Mouse (Mus musculus) C3H10T1/2 (cell line): Measurements from ENCODE around the gene 2610507B11Rik. TPM values are rescaled to one million over a fixed set of nuclear protein-coding genes. Genes with fewer than 3 reads are reported as not detected.

Experiments used
- polyA plus RNA-seq, 2 experiments: library from polyadenylated mRNA; unstranded; fragments of >200 nt; fragmentation: generic; extraction: Trizol; gene quantifications; one replicate each; pipeline ENCODE4 v1.2.1; 2012; ENCODE audit warnings: missing spikeins in 2 of 2

Gene 2610507B11Rik
- 10 to 100 TPM; 20.6 to 56.8 TPM for polyA plus RNA-seq

GRCm38 (mm10) chr11:78261380-78262352 lies at the start of gene 2610507B11Rik:
2610507B11Rik (plus strand) TSS chr11:78261752.

GRCm38 (mm10) chr11:78245627-78246317 lies 15.8 kb upstream of the 2610507B11Rik start, which contains the start of the genes Sdf2 and Supt6:
Sdf2 (plus strand) TSS chr11:78245746.
Supt6 (minus strand) TSS chr11:78245987.

GRCm38 (mm10) chr11:78290654-78291053 lies 29.1 kb downstream of the 2610507B11Rik start, which contains the start of gene BC030499:
BC030499 (plus strand) TSS chr11:78290841.

GRCm38 (mm10) chr11:78301357-78302084 lies 40.0 kb downstream of the 2610507B11Rik start, which contains the start of gene Spag5:
Spag5 (plus strand) TSS chr11:78301529.

GRCm38 (mm10) chr11:78322860-78323259 lies 61.3 kb downstream of the 2610507B11Rik start, which contains the start of gene Aldoc:
Aldoc (plus strand) TSS chr11:78322968.

GRCm38 (mm10) chr11:78327634-78328511 lies 66.3 kb downstream of the 2610507B11Rik start, which contains the start of gene Pigs:
Pigs (plus strand) TSS chr11:78328415.

Other genes with a start within 250 kb of the 2610507B11Rik start
- gene Dhrs13, start 229.5 kb upstream of the 2610507B11Rik start, polyA plus RNA-seq: 10 to 100 TPM; 14.3 to 26.1 TPM
- gene Flot2, start 223.8 kb upstream of the 2610507B11Rik start, polyA plus RNA-seq: 10 to 100 TPM; 68.0 to 85.1 TPM
- gene Eral1, start 181.4 kb upstream of the 2610507B11Rik start, polyA plus RNA-seq: 10 to 100 TPM; 15.1 to 27.9 TPM
- gene Fam222b, start 167.1 kb upstream of the 2610507B11Rik start, polyA plus RNA-seq: 10 to 100 TPM in 1 of 2 experiments, 1 to 10 TPM in 1; 5.8 to 13.0 TPM
- gene Traf4, start 96.2 kb upstream of the 2610507B11Rik start, polyA plus RNA-seq: 10 to 100 TPM; 47.2 to 71.6 TPM
- gene Nek8, start 85.1 kb upstream of the 2610507B11Rik start, polyA plus RNA-seq: 10 to 100 TPM in 1 of 2 experiments, 1 to 10 TPM in 1; 7.0 to 20.5 TPM
- 10 to 100 TPM; 16.0 to 28.6 TPM for gene Tlcd1, start 85.0 kb upstream of the 2610507B11Rik start, polyA plus RNA-seq
- gene Rpl23a, start 78.2 kb upstream of the 2610507B11Rik start, polyA plus RNA-seq: 1,000 to 10,000 TPM; 3,235 to 5,071 TPM
- 100 to 1,000 TPM; 162 to 164 TPM for gene Rab34, start 73.3 kb upstream of the 2610507B11Rik start, polyA plus RNA-seq
- under 1 TPM; 0.04 to 0.46 TPM for gene Proca1, start 68.4 kb upstream of the 2610507B11Rik start, polyA plus RNA-seq
- 100 to 1,000 TPM in 1 of 2 experiments, 10 to 100 TPM in 1; 51.3 to 208 TPM for gene Sdf2, start 16.0 kb upstream of the 2610507B11Rik start, polyA plus RNA-seq
- gene Supt6, start 15.8 kb upstream of the 2610507B11Rik start, polyA plus RNA-seq: 10 to 100 TPM in 1 of 2 experiments, 1 to 10 TPM in 1; 8.9 to 57.5 TPM
- under 1 TPM in 1 of 2 experiments, not detected in 1; 0.22 TPM for gene BC030499, start 29.1 kb downstream of the 2610507B11Rik start, polyA plus RNA-seq
- gene Spag5, start 39.8 kb downstream of the 2610507B11Rik start, polyA plus RNA-seq: 10 to 100 TPM in 1 of 2 experiments, 1 to 10 TPM in 1; 8.1 to 38.0 TPM
- under 1 TPM; 0.09 to 0.91 TPM for gene Aldoc, start 61.2 kb downstream of the 2610507B11Rik start, polyA plus RNA-seq
- gene Pigs, start 66.7 kb downstream of the 2610507B11Rik start, polyA plus RNA-seq: 10 to 100 TPM; 30.3 to 84.7 TPM
- gene Unc119, start 81.7 kb downstream of the 2610507B11Rik start, polyA plus RNA-seq: 10 to 100 TPM; 22.4 to 75.8 TPM
- under 1 TPM; 0.02 to 0.05 TPM for gene Foxn1, start 124.8 kb downstream of the 2610507B11Rik start, polyA plus RNA-seq
- not detected for gene Slc13a2, start 160.5 kb downstream of the 2610507B11Rik start, polyA plus RNA-seq
- gene Slc46a1, start 203.9 kb downstream of the 2610507B11Rik start, polyA plus RNA-seq: 10 to 100 TPM; 10.1 to 12.5 TPM
- gene Sarm1, start 236.0 kb downstream of the 2610507B11Rik start, polyA plus RNA-seq: 1 to 10 TPM in 1 of 2 experiments, under 1 TPM in 1; 0.87 to 3.5 TPM
- gene Vtn, start 237.3 kb downstream of the 2610507B11Rik start, polyA plus RNA-seq: under 1 TPM in 1 of 2 experiments, not detected in 1; 0.09 TPM
- gene Sebox, start 241.7 kb downstream of the 2610507B11Rik start, polyA plus RNA-seq: not detected